Mouse (Mus musculus) limb, embryonic 10.5 days (tissue): ENCODE results near the gene Rfxank. TPM values are rescaled to one million over a fixed set of nuclear protein-coding genes. Genes with fewer than 3 reads are reported as not detected.

ENCODE experiments used
- DNase-seq: peaks from one replicate; pipeline ENCODE4 v3.0.0-alpha.2; 2017; ENCODE audit warnings: low spot score
- H3K27ac ChIP-seq: fragments of 300-500 bp; sonication (generic); 2 replicates; pipeline ENCODE4 v1.5.1; 2016; ENCODE audit warnings: mild to moderate bottlenecking
- H3K27me3 ChIP-seq: fragments of 300-500 bp; sonication (generic); 2 replicates; pipeline ENCODE4 v1.6.1; 2016; ENCODE audit warnings: low read depth, mild to moderate bottlenecking; ENCODE audit not compliant: poor library complexity, severe bottlenecking
- H3K36me3 ChIP-seq: fragments of 300-500 bp; sonication (generic); 2 replicates; pipeline ENCODE4 v1.6.1; 2016; ENCODE audit warnings: mild to moderate bottlenecking, moderate library complexity
- H3K4me1 ChIP-seq: fragments of 300-500 bp; sonication (generic); 2 replicates; pipeline ENCODE4 v1.6.1; 2016
- H3K4me3 ChIP-seq: fragments of 300-500 bp; sonication (generic); 2 replicates; pipeline ENCODE4 v1.5.1; 2016; ENCODE audit warnings: mild to moderate bottlenecking, moderate library complexity
- H3K9me3 ChIP-seq: fragments of 300-500 bp; sonication (generic); replicated peaks from 2 replicates; pipeline ENCODE4 v1.6.1; 2016; ENCODE audit warnings: mild to moderate bottlenecking
- WGBS: fragments of 180-500 bp; shearing (Covaris S2); methylation state at CpG from one replicate; pipeline ENCODE4 v1.1.7; 2016; 5-methylcytosine and 5-hydroxymethylcytosine counted together
- polyA plus RNA-seq: library from polyadenylated mRNA; unstranded; fragments of >200 nt; fragmentation: Nextera tagmentation; extraction: Ambion mirVana; gene quantifications from 2 replicates; pipeline ENCODE4 v1.2.1, GENCODE M21; 2016

Gene Rfxank
- polyA plus RNA-seq, 1 experiment from 2014 or later: 27.9 TPM

DNA sequence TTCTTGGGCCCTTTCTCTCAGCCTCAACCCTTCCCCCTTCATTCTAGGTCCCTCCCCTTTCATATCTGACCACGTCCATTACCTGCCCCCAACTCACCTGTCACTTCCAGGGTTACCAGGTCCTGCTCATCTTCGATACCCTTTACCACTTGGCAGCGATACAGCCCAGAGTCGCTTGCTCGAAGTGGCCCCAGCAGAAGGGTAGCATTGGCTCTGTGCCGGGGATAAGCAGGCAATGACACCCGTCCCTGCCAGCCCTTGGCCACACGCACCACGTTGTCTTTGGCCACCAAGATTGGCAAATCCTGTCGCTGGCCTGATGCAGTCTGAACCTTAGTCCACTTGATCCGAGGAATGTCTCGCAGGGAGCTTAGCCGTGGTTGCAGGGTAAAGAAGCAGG is 24.1 kb downstream of the Rfxank start:
- Histone ChIP-seq H3K36me3 (no peaks in the 10 kb centered on the region), H3K27ac (no peak overlapping the region), H3K9me3 (no peaks in the 10 kb centered on the region), H3K27me3 (peaks cover 100% of the 10 kb centered on the region), H3K4me3 (no peak overlapping the region), H3K4me1 (peaks cover 11% of the 10 kb centered on the region)
- WGBS: 69% methylated on average over 13 of the region's 13 CpGs
- DNase-seq: no peak

DNA sequence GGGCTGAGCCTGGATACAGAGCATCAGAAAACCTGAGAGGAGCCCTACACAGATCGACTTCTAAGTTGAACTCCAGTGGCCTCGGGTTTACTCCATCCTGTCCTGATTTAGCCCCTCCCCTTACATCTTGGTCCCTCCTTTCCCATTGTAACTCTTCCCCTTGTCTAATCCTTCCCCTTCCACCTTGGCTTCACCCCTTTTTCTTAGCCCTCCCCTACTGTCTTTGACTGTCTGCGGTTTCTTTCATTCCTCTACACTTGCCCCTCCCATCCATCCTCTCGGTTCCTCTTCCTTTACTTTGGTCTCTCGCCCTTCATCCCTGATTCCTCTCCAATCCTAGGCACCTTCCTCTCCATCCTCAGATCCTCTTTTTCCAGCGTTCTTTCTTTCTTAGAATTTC is 24.5 kb downstream of the Rfxank start:
- no peaks in the 10 kb centered on the region for H3K36me3 ChIP-seq
- no peak overlapping the region for H3K27ac ChIP-seq
- no peaks in the 10 kb centered on the region for H3K9me3 ChIP-seq
- no peak overlapping the region for H3K4me3 ChIP-seq
- H3K4me1 ChIP-seq: peaks cover 11% of the 10 kb centered on the region
- WGBS: 23% methylated on average over 6 of the region's 6 CpGs
- DNase-seq: no peak
- H3K27me3 ChIP-seq: peaks cover 100% of the 10 kb centered on the region

DNA sequence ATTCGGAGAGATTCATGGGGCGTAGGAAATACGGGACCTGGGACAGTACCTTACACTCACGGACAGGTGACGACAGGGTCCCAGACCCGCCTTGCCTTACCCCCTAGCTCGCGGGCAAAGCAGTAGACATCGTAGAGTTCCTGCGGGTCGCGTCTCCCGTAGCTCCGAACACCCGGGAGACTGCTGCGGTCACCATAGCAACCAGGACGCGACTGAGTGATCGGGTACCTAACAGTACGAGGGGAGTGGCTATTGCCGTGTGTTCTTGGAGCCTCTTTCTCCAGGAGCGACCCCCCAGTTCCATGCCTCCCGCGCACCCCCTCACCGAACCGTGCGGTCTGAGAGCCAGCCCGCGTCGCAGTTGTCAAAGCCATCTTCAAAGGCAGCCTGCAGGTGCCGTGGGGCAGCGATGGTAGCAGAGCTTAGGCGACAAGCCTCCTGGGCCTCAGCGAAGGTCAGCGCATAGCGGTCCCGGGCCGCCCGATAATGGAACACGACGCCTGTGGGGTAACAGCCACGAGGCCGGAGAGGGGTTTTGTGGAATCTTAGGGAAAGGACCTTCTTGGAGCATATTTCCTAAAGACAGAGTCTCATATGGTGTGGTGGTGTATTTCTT is 26.4 kb downstream of the Rfxank start:
- peak overlapping the region; percentile 19; the same call in 1 of the 2 replicates for H3K4me3 ChIP-seq
- no peak for DNase-seq

DNA sequence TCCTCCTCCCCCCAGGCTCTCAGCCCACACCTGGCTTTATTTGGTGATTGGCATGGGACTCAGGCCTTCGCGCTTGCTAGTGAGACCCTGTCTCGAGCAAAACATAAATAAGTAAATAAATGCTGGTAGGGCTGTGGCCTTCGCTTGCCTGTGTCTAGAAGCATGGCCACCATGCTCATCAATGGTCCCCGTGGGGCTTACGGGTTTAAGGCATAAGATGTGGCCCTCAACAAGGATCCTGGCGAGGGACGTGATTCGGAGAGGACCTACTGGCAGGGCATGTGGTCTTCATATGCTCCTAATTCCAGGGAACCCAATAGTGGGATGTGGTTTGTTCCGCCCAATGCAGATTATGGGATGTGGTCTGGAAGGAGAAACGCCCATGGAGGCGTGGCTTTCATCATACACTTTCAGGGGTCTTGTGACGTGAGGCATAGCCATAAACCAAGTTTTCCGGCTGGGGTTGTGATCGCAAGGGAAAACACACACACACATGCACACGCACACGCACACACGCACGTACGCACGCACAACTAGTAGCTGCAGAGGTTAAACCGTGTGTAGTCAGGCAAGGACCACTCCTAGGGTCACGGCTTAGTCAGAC is 27.7 kb downstream of the Rfxank start:
- 51% methylated on average over 23 of the region's 23 CpGs for WGBS
- peaks cover 93% of the 10 kb centered on the region for H3K27me3 ChIP-seq
- DNase-seq: no peak
- no peak overlapping the region for H3K27ac ChIP-seq
- H3K9me3 ChIP-seq: no peaks in the 10 kb centered on the region
- H3K4me1 ChIP-seq: peaks cover 11% of the 10 kb centered on the region
- H3K4me3 ChIP-seq: peak overlapping the region; percentile 15; the same call in 1 of the 2 replicates
- no peaks in the 10 kb centered on the region for H3K36me3 ChIP-seq

More for the DNA sequence above, 26.4 kb downstream of the Rfxank start:
- no peaks in the 10 kb centered on the region for H3K36me3 ChIP-seq
- H3K9me3 ChIP-seq: no peaks in the 10 kb centered on the region
- WGBS: 8% methylated on average over 43 of the region's 43 CpGs
- peaks cover 100% of the 10 kb centered on the region for H3K27me3 ChIP-seq
- no peak overlapping the region for H3K27ac ChIP-seq
- H3K4me1 ChIP-seq: peaks cover 11% of the 10 kb centered on the region

DNA sequence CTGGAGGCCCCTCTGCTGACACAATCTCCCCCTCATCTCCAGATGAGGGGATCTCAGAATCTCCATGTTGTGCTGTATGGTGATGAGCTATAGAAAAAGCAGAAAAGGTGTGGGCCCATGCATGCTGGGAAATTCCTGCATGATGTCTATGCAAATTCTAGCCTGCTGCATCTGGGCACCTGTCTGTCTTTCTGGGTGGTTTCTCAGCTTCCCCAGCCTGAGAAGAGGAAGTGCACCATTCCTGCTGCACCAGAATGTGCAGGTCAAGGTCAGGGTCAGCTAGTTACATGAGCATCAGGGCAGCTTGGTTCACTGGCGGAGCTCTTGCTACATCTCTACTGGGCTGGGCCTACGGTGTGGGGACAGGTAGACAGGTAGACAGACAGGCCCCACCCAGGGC is 28.5 kb downstream of the Rfxank start:
- Histone ChIP-seq H3K4me1 (peaks cover 11% of the 10 kb centered on the region), H3K4me3 (no peak overlapping the region), H3K27me3 (peaks cover 84% of the 10 kb centered on the region), H3K27ac (no peak overlapping the region), H3K9me3 (no peaks in the 10 kb centered on the region), H3K36me3 (no peaks in the 10 kb centered on the region)
- WGBS: 76% methylated on average over 2 of the region's 2 CpGs
- DNase-seq: no peak

DNA sequence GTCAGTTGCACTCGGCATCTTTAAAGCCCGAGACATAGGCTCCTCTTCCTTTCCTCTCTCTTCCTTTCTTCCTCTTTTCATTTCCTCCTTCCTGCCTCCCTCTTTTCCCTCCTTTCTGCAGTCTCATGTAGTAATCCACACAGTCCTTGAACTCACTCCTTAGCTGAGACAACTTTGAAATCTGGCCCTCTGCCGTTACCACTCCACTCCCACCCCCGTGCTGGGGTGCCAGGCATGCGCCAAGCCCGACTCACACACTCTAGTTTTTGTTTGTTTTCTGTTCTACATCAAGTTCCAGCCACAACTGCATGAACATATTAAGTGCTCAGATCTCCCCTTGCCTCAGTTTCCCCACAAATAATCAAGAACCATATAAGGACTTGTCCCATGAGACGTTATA is 34.0 kb downstream of the Rfxank start:
- Histone ChIP-seq H3K4me3 (no peak overlapping the region), H3K27ac (no peak overlapping the region), H3K4me1 (no peaks in the 10 kb centered on the region), H3K9me3 (no peaks in the 10 kb centered on the region), H3K27me3 (peaks cover 29% of the 10 kb centered on the region), H3K36me3 (no peaks in the 10 kb centered on the region)
- WGBS: 87% methylated on average over 7 of the region's 7 CpGs
- DNase-seq: no peak

DNA sequence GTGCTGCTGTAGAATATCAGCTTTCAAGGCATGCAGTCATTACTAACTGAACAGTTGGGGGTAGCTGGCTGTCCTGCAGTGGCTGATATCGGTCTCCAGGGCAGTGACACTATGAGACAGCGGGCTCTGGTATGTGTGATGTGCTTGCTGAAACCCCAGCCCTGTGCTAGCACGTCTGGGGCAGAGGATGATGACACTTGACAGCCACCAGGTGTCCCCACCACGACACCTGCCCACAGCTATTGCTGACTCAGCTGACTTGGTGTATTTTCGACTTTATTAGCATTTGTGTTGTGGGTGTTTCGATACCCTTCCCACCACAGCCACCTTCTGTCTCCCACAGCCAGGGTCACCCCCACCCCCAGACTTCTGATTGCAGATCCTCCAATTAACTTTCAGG is 34.4 kb downstream of the Rfxank start:
- H3K36me3 ChIP-seq: no peaks in the 10 kb centered on the region
- no peak overlapping the region for H3K27ac ChIP-seq
- no peaks in the 10 kb centered on the region for H3K4me1 ChIP-seq
- no peak overlapping the region for H3K4me3 ChIP-seq
- 17% methylated on average over 6 of the region's 6 CpGs for WGBS
- no peak for DNase-seq
- no peaks in the 10 kb centered on the region for H3K9me3 ChIP-seq
- peaks cover 25% of the 10 kb centered on the region for H3K27me3 ChIP-seq

DNA sequence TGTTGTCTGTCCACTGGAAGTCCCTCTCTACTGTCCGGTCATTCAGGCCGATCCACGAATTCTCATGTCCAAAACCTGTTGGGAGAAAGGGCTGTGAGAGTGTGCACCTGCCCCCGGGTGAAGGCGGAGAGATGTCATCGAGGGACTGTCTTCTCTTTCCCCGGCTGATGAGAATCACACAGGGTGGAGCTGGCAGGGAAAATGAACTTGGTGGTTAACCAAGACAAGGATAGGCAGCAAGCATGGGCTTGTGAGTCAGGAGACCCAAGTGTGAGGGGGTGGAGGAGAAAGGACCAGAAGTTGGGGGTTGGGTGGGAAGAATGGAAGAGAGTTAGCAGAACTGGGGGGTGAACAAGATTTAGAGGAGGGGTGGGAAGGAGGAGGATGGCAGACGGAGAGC is 38.7 kb downstream of the Rfxank start:
- H3K27me3 ChIP-seq: no peaks in the 10 kb centered on the region
- 88% methylated on average over 8 of the region's 8 CpGs for WGBS
- H3K27ac ChIP-seq: no peak overlapping the region

DNA sequence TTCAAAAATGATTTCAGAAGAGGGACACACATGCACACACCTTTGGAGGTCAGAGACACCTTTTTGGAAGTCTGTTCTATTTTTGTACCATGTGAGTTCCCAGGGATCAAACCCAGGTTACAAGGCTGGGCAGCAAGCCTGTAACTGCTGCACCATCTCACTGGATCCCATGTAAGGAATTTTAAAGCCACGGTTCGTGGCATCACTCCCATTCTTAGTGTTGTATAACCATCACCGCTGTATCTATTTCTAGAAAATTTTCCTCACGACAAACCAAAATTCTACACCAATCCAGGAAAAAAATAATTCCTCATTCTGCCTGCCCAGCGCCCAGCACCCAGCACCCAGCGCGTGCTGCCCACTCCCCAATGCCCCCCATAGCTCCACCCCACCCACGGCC is 39.7 kb downstream of the Rfxank start:
- Histone ChIP-seq H3K27me3 (peaks cover 1% of the 10 kb centered on the region; the same call in 1 of the 2 replicates), H3K36me3 (no peaks in the 10 kb centered on the region), H3K4me3 (no peak overlapping the region), H3K4me1 (no peaks in the 10 kb centered on the region), H3K9me3 (0 out of 2 replicates have a peak, but pooled peaks cover 1% of the 10 kb centered on the region), H3K27ac (no peak overlapping the region)
- WGBS: 75% methylated on average over 8 of the region's 8 CpGs
- no peak for DNase-seq

More for the DNA sequence above, 38.7 kb downstream of the Rfxank start:
- no peaks in the 10 kb centered on the region for H3K36me3 ChIP-seq
- H3K4me1 ChIP-seq: no peaks in the 10 kb centered on the region
- 0 out of 2 replicates have a peak, but pooled peaks cover 1% of the 10 kb centered on the region for H3K9me3 ChIP-seq
- H3K4me3 ChIP-seq: no peak overlapping the region
- no peak for DNase-seq

DNA sequence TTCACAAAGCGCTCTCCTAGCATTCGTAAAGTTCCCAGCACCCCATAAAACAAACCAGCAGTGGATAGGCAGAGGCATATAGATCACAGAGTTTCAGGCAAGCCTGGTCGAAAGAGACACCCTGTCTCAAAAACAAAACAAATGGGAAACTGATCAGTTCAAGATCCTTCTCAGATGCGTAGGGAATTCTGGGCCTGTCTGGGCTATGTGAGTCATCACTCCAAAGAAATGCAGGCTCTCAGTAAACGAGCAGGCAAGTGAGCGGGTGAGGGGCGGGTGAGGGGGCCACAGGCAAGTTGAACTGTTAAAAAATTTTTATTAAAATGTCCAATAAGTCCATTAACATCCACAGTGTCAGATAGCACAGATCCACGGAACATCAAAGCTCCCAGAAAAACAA is 46.2 kb downstream of the Rfxank start:
- Histone ChIP-seq H3K4me1 (peaks cover 7% of the 10 kb centered on the region), H3K9me3 (0 out of 2 replicates have a peak, but pooled peaks cover 1% of the 10 kb centered on the region), H3K27ac (no peak overlapping the region), H3K4me3 (no peak overlapping the region), H3K27me3 (peaks cover 53% of the 10 kb centered on the region), H3K36me3 (no peaks in the 10 kb centered on the region)
- WGBS: 52% methylated on average over 8 of the region's 8 CpGs
- DNase-seq: no peak

DNA sequence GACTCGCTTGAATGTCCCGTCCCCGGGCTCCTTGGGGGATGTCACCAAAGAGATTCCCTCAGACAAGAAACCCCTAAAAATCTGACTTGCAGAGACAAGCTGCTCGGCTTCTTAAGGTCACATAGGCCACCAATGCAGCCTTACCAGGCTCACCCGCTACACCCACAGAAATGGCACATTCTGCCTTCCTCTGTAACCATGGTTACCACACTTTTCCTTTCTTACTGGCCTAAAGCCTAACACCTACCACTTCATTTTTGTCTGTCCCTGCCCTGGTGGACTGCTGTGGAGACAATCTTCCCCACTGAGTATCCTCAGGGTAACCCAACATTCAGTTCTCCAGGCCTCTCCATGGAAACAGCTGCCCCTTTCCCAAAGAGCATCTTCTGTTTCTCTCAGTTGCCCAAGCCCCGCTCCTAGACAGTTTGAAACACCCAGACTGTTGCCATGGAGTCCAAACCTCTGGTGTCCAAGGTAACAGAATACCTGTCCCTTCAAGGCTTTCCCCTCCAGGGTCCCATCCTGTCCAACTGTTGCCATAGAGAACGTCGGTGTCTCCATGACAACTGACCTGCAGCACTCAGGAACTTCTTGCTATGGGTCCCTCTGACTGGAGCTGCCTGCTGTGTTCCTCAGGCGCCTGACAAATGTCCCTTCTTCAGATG is 49.5 kb downstream of the Rfxank start:
- DNase-seq: no peak
- H3K4me1 ChIP-seq: peaks cover 21% of the 10 kb centered on the region
- no peaks in the 10 kb centered on the region for H3K36me3 ChIP-seq
- H3K27ac ChIP-seq: no peak overlapping the region
- H3K4me3 ChIP-seq: no peak overlapping the region
- H3K9me3 ChIP-seq: no peaks in the 10 kb centered on the region
- 69% methylated on average over 9 of the region's 9 CpGs for WGBS
- H3K27me3 ChIP-seq: peaks cover 87% of the 10 kb centered on the region

DNA sequence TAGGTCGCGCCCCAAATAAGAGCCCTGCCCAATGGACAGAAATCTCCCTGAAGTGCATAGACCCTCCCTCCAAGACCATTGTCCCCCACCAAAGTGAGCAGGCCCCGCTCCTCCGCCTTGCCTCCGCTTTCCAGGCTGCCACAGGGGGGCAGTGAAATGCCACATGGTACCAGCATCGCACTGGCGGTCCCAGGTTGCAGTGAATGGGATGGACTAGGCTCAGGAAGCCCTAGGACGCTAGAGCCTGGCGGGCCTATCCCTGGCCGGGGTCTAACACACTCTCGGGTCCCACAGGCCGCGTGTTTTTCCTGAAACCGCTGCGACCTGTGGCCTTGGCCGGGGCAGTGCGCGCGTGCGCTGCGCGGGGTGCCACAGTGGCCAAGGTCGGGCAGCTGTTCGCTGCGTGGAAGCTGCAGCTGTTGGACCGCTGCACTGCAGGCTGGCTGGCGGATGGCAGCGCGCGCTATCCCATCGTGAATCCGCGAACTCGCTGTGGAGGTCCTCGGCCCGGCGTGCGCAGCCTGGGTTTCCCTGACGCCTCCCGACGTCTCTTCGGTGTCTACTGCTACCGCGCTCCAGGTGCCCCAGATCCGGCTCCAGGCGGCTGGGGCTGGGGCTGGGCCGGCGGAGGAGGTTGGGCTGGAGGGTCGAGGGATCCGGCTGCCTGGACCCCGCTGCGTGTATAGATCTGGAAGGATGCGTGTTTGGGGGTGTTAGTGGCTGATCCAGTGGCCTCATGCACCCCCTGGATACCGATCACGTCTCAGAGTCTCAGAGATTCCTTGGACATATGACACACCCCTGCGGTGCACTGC is 50.9 kb downstream of the Rfxank start:
- H3K27ac ChIP-seq: peak overlapping the region; percentile 27; the same call in 1 of the 2 replicates

More for the DNA sequence above, 50.9 kb downstream of the Rfxank start:
- peak; percentile 81 for DNase-seq
- Histone ChIP-seq H3K9me3 (no peaks in the 10 kb centered on the region), H3K4me1 (peaks cover 35% of the 10 kb centered on the region), H3K36me3 (no peaks in the 10 kb centered on the region), H3K27me3 (peaks cover 92% of the 10 kb centered on the region), H3K4me3 (peak overlapping the region; percentile 52)
- WGBS: 4% methylated on average over 56 of the region's 56 CpGs
